Mouse (Mus musculus): ENCODE results near the gene Gtpbp10. TPM values are rescaled to one million over a fixed set of nuclear protein-coding genes. Genes with fewer than 3 reads are reported as not detected.
A peak's percentile ranks its signal among the peaks of the same experiment; 100 is the strongest.

Gtpbp10 gene
- polyA plus RNA-seq, 1 experiment from 2014 or later: 37.7 TPM

DNA sequence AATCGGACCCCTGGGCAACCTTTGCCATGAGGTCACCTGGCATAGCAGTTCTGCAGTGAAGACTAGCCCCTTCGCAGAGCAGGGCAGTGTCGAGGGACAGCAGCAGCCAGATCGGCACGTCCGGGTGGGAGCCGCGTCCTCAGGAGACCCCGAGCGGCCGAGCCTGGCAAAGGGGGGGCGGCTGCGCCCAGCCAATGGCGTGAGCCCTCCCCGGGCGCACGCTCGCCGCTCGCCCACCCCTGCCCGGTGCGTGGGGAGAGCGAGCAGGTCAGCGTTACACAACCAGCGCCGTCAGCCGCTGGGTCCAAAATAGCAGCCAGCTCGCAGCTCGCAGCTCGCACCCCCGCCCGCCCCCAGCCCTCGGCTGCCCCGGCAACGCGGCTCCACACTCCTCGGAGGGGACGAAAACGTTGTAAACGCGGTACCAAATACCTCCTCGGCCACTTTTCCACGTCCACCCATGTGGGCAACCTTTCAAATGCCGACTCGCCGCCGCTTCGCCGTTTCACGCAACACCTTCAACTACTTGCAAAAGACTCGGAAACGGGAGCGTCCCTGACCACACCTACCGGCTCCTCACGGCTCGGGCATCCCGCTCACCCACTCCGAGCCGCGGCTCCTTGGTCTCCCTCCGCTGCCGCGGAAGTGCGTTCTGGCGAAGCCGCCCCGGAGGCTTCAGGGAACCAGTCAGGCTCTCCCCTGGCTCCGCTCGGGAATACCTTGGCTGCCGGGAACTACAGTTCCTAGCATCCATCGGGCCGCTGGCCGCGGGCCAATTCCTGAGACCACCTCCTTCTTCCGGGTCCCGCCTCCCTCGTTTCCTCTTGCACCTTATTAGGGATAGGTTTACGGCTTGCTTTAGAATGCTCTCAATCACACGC is 44.9 kb downstream of the Gtpbp10 start, which contains the start of gene Cldn12:
Gene Cldn12 (minus strand): TSS at position 763 of the 881 bp plus-strand sequence.
- Histone ChIP-seq H3K4me3 (replicated peaks) (peak within 1 kb of the TSS; percentile 81), H3K27ac (peak within 1 kb of the TSS; percentile 92), H3K9me3 (no peaks in the 10 kb centered on the region), H3K27me3 (no peaks in the 10 kb centered on the region), H3K9ac (peak within 1 kb of the TSS; percentile 69), H3K4me2 (peak within 1 kb of the TSS; percentile 78), H3K4me1 (peaks cover 23% of the 10 kb centered on the region; the same call in 1 of the 2 replicates), H3K36me3 (replicated peaks) (0 out of 2 replicates have a peak, but pooled peaks cover 6% of the 10 kb centered on the region)
- ATAC-seq (ENCODE audit: low FRiP score): peak; percentile 95
- under 1% methylated on average over 68 of the region's 79 CpGs for WGBS

DNA sequence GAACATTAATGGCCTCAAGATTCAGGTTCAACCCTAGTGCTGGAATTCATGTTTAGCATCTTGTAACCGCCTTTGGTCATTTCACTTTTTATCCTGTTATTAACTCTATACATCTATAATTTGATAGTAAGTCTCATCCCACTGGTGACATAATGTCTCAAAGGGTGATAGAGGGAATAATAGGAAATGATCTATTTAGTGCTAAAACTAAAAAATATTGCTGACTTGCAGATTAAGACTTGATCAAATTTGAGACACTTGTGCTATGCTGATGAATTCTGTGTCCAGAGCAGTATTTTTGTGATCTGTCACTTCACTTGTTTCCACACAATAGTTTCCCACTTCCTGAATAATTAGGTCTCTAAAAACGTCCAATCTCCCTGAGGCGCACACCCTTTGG is 47.9 kb downstream of the Gtpbp10 start:
- Histone ChIP-seq H3K4me2 (no peak overlapping the region), H3K36me3 (replicated peaks) (peaks cover 6% of the 10 kb centered on the region; the same call in 1 of the 2 replicates), H3K27ac (no peak overlapping the region), H3K4me1 (peaks cover 44% of the 10 kb centered on the region), H3K27me3 (no peaks in the 10 kb centered on the region), H3K9me3 (no peaks in the 10 kb centered on the region), H3K4me3 (replicated peaks) (no peak overlapping the region), H3K9ac (no peak overlapping the region)
- no peak for ATAC-seq (ENCODE audit: low FRiP score)
- WGBS: 69% methylated on average over 3 of the region's 3 CpGs

- Histone ChIP-seq H3K4me2 (0 out of 2 replicates have a peak overlapping the region, but pooled peaks have one; percentile 2), H3K9ac (no peak overlapping the region), H3K27ac (peak overlapping the region; percentile 56), H3K27me3 (no peaks in the 10 kb centered on the region), H3K9me3 (no peaks in the 10 kb centered on the region), H3K4me1 (peaks cover 44% of the 10 kb centered on the region), H3K36me3 (replicated peaks) (peaks cover 6% of the 10 kb centered on the region; the same call in 1 of the 2 replicates), H3K4me3 (replicated peaks) (no peak overlapping the region)
- ATAC-seq (ENCODE audit: low FRiP score): no peak
- 35% methylated on average over 5 of the region's 5 CpGs for WGBS
These were observed 48.3 kb downstream of the Gtpbp10 start for GRCm38 (mm10) chr5:5510989-5511388.

GRCm38 (mm10) chr5:5510304-5510887 is 48.9 kb downstream of the Gtpbp10 start:
- Histone ChIP-seq H3K27ac (no peak overlapping the region), H3K4me1 (peaks cover 44% of the 10 kb centered on the region)

GRCm38 (mm10) chr5:5508231-5508630 is 51.1 kb downstream of the Gtpbp10 start:
- Histone ChIP-seq H3K4me2 (peak overlapping the region; percentile 34), H3K9me3 (no peaks in the 10 kb centered on the region), H3K9ac (no peak overlapping the region), H3K36me3 (replicated peaks) (peaks cover 6% of the 10 kb centered on the region; the same call in 1 of the 2 replicates), H3K27me3 (no peaks in the 10 kb centered on the region), H3K27ac (peak overlapping the region; percentile 65), H3K4me3 (replicated peaks) (no peak overlapping the region), H3K4me1 (peaks cover 38% of the 10 kb centered on the region)
- 71% methylated on average over 10 of the region's 10 CpGs for WGBS
- peak; percentile 17 for ATAC-seq (ENCODE audit: low FRiP score)

More at GRCm38 (mm10) chr5:5510304-5510887, 48.9 kb downstream of the Gtpbp10 start:
- H3K36me3 ChIP-seq (replicated peaks): peaks cover 6% of the 10 kb centered on the region; the same call in 1 of the 2 replicates
- H3K27me3 ChIP-seq: no peaks in the 10 kb centered on the region
- ATAC-seq (ENCODE audit: low FRiP score): no peak
- H3K9me3 ChIP-seq: no peaks in the 10 kb centered on the region
- no peak overlapping the region for H3K4me3 ChIP-seq (replicated peaks)
- WGBS: 37% methylated on average over 10 of the region's 10 CpGs
- 0 out of 2 replicates have a peak overlapping the region, but pooled peaks have one; percentile 2 for H3K4me2 ChIP-seq
- H3K9ac ChIP-seq: no peak overlapping the region

DNA sequence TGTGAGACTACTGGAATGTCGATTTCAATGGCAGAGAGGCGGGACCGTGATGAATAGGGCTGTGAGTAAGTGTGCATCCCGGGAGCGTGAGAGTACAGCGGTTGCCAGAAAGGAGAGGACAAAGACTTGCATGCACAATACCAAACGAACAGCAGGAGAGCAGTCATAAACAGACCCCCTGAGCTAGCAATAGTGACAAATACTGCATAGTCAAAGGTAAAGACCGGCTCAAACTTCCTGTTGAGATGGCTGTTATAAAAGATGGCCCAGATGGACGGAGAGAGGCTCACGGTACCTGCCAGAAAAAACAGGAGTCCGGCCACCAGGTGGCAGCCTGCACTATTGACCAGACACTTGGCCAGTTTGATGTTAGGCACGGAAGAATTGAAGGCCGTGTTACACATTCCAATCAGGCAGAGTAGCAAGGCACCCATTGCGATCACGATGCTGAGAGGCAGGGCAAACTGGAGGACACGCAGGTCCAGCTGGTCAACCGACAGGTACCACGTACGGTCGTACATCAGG is 51.6 kb downstream of the Gtpbp10 start:
- peaks cover 6% of the 10 kb centered on the region; the same call in 1 of the 2 replicates for H3K36me3 ChIP-seq (replicated peaks)
- H3K4me1 ChIP-seq: peaks cover 35% of the 10 kb centered on the region
- no peaks in the 10 kb centered on the region for H3K9me3 ChIP-seq
- H3K27me3 ChIP-seq: no peaks in the 10 kb centered on the region
- no peak overlapping the region for H3K4me3 ChIP-seq (replicated peaks)
- peak overlapping the region; percentile 65 for H3K27ac ChIP-seq
- H3K4me2 ChIP-seq: peak overlapping the region; percentile 34
- ATAC-seq (ENCODE audit: low FRiP score): peak; percentile 82
- WGBS: 21% methylated on average over 20 of the region's 20 CpGs
- no peak overlapping the region for H3K9ac ChIP-seq

GRCm38 (mm10) chr5:5504456-5504855 is 54.9 kb downstream of the Gtpbp10 start:
- no peak overlapping the region for H3K4me3 ChIP-seq (replicated peaks)
- H3K4me2 ChIP-seq: no peak overlapping the region
- H3K27me3 ChIP-seq: no peaks in the 10 kb centered on the region
- H3K9ac ChIP-seq: no peak overlapping the region
- H3K4me1 ChIP-seq: peaks cover 21% of the 10 kb centered on the region
- H3K27ac ChIP-seq: no peak overlapping the region
- WGBS: 90% methylated on average over 13 of the region's 13 CpGs
- no peaks in the 10 kb centered on the region for H3K9me3 ChIP-seq
- no peaks in the 10 kb centered on the region; the same call in 1 of the 2 replicates for H3K36me3 ChIP-seq (replicated peaks)
- ATAC-seq (ENCODE audit: low FRiP score): no peak

DNA sequence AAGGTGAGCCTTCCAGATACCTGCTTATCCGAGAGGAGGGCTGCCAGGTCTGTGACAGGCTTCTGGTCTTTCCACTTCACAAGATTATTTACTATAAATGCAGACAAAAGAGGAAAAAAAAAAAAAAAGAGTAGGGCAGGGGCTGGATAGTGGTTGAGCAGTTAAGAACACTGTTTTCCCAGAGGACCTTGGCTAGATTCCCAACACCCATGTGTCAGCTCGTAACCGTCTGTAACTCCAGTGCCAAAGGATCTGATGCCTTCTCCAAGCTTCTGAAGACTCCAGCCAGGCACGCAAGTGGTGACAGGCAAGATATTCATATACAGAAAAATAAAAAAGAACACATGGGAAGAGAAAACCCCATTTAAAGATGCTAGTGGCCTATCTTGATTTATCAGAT is 56.0 kb downstream of the Gtpbp10 start:
- H3K4me1 ChIP-seq: peaks cover 13% of the 10 kb centered on the region
- no peak for ATAC-seq (ENCODE audit: low FRiP score)
- no peak overlapping the region for H3K4me2 ChIP-seq
- 80% methylated on average over 4 of the region's 4 CpGs for WGBS
- no peak overlapping the region for H3K9ac ChIP-seq
- no peak overlapping the region for H3K27ac ChIP-seq
- H3K27me3 ChIP-seq: no peaks in the 10 kb centered on the region
- H3K9me3 ChIP-seq: no peaks in the 10 kb centered on the region
- no peak overlapping the region for H3K4me3 ChIP-seq (replicated peaks)
- no peaks in the 10 kb centered on the region; the same call in 1 of the 2 replicates for H3K36me3 ChIP-seq (replicated peaks)

DNA sequence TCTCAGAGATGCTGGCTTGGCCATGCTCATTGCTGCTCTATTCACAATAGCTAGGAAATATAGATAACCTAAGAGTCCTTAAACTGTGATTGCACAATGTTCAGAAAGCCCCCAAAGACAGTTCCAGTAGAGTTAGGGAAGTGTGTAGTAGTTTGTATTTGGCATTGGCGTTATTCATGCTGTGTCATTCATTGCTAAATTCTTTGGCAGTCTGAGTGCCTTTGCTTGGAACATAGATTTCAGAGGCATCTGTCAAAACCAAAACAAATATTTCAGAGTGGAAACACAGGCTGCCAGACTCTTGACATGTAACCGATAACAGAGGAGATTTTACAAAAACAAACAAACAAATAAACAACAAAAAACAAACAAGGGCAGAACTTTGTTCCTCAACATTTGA is 57.8 kb downstream of the Gtpbp10 start:
- Histone ChIP-seq H3K9me3 (no peaks in the 10 kb centered on the region), H3K4me1 (no peaks in the 10 kb centered on the region), H3K4me3 (replicated peaks) (no peak overlapping the region), H3K27me3 (no peaks in the 10 kb centered on the region), H3K27ac (no peak overlapping the region), H3K4me2 (no peak overlapping the region), H3K36me3 (replicated peaks) (no peaks in the 10 kb centered on the region; the same call in 1 of the 2 replicates), H3K9ac (no peak overlapping the region)
- no peak for ATAC-seq (ENCODE audit: low FRiP score)
- 91% methylated on average over 2 of the region's 2 CpGs for WGBS

GRCm38 (mm10) chr5:5496393-5496792 is 62.9 kb downstream of the Gtpbp10 start:
- Histone ChIP-seq H3K4me3 (replicated peaks) (no peak overlapping the region), H3K27ac (no peak overlapping the region), H3K27me3 (no peaks in the 10 kb centered on the region), H3K36me3 (replicated peaks) (no peaks in the 10 kb centered on the region), H3K9me3 (no peaks in the 10 kb centered on the region), H3K4me1 (0 out of 2 replicates have a peak, but pooled peaks cover 4% of the 10 kb centered on the region), H3K4me2 (no peak overlapping the region), H3K9ac (no peak overlapping the region)
- 49% methylated on average over 3 of the region's 3 CpGs for WGBS
- peak; percentile 59; the same call in 1 of the 2 replicates for ATAC-seq (ENCODE audit: low FRiP score)

GRCm38 (mm10) chr5:5495042-5495441 is 64.3 kb downstream of the Gtpbp10 start:
- Histone ChIP-seq H3K4me2 (no peak overlapping the region), H3K4me1 (0 out of 2 replicates have a peak, but pooled peaks cover 4% of the 10 kb centered on the region), H3K36me3 (replicated peaks) (no peaks in the 10 kb centered on the region), H3K9me3 (no peaks in the 10 kb centered on the region), H3K27ac (no peak overlapping the region), H3K4me3 (replicated peaks) (no peak overlapping the region), H3K27me3 (no peaks in the 10 kb centered on the region), H3K9ac (no peak overlapping the region)
- WGBS: 91% methylated on average over 4 of the region's 4 CpGs
- 0 out of 2 replicates have a peak, but pooled peaks have one; percentile 42 for ATAC-seq (ENCODE audit: low FRiP score)
